Mouse (Mus musculus) neural tube, embryonic 13.5 days (tissue): Measurements from ENCODE around the gene Ercc6. TPM values are rescaled to one million over a fixed set of nuclear protein-coding genes. Genes with fewer than 3 reads are reported as not detected.

ENCODE experiments used
- ATAC-seq: fragments of 200-750 bp; cut with Nextera tagmentation; 2 replicates; pipeline ENCODE4 v1.8.0; 2017; ENCODE audit warnings: low read depth, mild to moderate bottlenecking, moderate TSS enrichment, moderate library complexity
- H3K27ac ChIP-seq: fragments of 300-500 bp; sonication (generic); replicated peaks from 2 replicates; pipeline ENCODE4 v1.5.1; 2015; ENCODE audit warnings: moderate library complexity, mild to moderate bottlenecking, inconsistent platforms
- H3K27me3 ChIP-seq: fragments of 300-500 bp; sonication (generic); 2 replicates; pipeline ENCODE4 v1.6.1; 2015; ENCODE audit warnings: mild to moderate bottlenecking, inconsistent platforms
- H3K36me3 ChIP-seq: fragments of 300-500 bp; sonication (generic); 2 replicates; pipeline ENCODE4 v1.6.1; 2015; ENCODE audit warnings: mild to moderate bottlenecking, inconsistent platforms
- H3K4me1 ChIP-seq: fragments of 300-500 bp; sonication (generic); replicated peaks from 2 replicates; pipeline ENCODE4 v1.6.1; 2015; ENCODE audit warnings: inconsistent platforms
- H3K4me2 ChIP-seq: fragments of 300-500 bp; sonication (generic); 2 replicates; pipeline ENCODE4 v1.6.1; 2015; ENCODE audit warnings: inconsistent platforms, mild to moderate bottlenecking, moderate library complexity
- H3K4me3 ChIP-seq: fragments of 300-500 bp; sonication (generic); 2 replicates; pipeline ENCODE4 v1.5.1; 2015; ENCODE audit warnings: mild to moderate bottlenecking, inconsistent platforms
- H3K9ac ChIP-seq: fragments of 300-500 bp; sonication (generic); 2 replicates; pipeline ENCODE4 v1.6.1; 2015; ENCODE audit warnings: moderate library complexity, mild to moderate bottlenecking, inconsistent platforms
- H3K9me3 ChIP-seq: fragments of 300-500 bp; sonication (generic); 2 replicates; pipeline ENCODE4 v1.6.1; 2016; ENCODE audit warnings: inconsistent platforms
- WGBS: fragments of 180-500 bp; shearing (Covaris S2); methylation state at CpG from one replicate; pipeline ENCODE4 v1.1.7; 2015; 5-methylcytosine and 5-hydroxymethylcytosine counted together
- polyA plus RNA-seq: library from polyadenylated mRNA; unstranded; fragments of >200 nt; fragmentation: Nextera tagmentation; extraction: Ambion mirVana; gene quantifications from 2 replicates; pipeline ENCODE4 v1.2.1, GENCODE M21; 2015

The Ercc6 gene
- polyA plus RNA-seq, 1 experiment from 2014 or later = 25.3 TPM

- Histone ChIP-seq H3K4me1 (peaks cover 22% of the 10 kb centered on the region), H3K9ac (no peak overlapping the region), H3K9me3 (no peaks in the 10 kb centered on the region), H3K4me2 (no peak overlapping the region), H3K36me3 (peaks cover 4% of the 10 kb centered on the region; the same call in 1 of the 2 replicates), H3K27ac (no peak overlapping the region), H3K27me3 (no peaks in the 10 kb centered on the region), H3K4me3 (no peak overlapping the region)
- ATAC-seq = no peak
- 42% methylated on average over 10 of the region's 10 CpGs for WGBS
These were observed 115.3 kb downstream of the Ercc6 start for GRCm38 (mm10) chr14:32628584-32628983.

Other genes with a start within 250 kb of the Ercc6 start
- gene Ogdhl, start 191.5 kb upstream of the Ercc6 start, polyA plus RNA-seq = 20.4 and 20.6 TPM in 2 replicates
- 0.24 TPM in 1 of 2 replicates, not detected in the other for gene 1700024G13Rik, start 125.1 kb upstream of the Ercc6 start, polyA plus RNA-seq
- gene Slc18a3, start 48.7 kb upstream of the Ercc6 start, polyA plus RNA-seq = 30.1 and 33.6 TPM in 2 replicates
- 4.0 and 5.0 TPM in 2 replicates for gene Chat, start 47.5 kb upstream of the Ercc6 start, polyA plus RNA-seq
- gene Prrxl1, start 85.9 kb downstream of the Ercc6 start, polyA plus RNA-seq = 83.4 and 87.1 TPM in 2 replicates
- gene 3425401B19Rik, start 171.8 kb downstream of the Ercc6 start, polyA plus RNA-seq = 0.15 and 0.40 TPM in 2 replicates